Mouse (Mus musculus) CH12.LX (cell line): ENCODE data around the gene Lamtor2. TPM values are rescaled to one million over a fixed set of nuclear protein-coding genes. Genes with fewer than 3 reads are reported as not detected.

Experiments used
- DNase-seq: peaks from one replicate; pipeline ENCODE4 v3.0.0-alpha.2; 2013; ENCODE audit errors: extremely low read depth
- H3K27ac ChIP-seq: 2 replicates; pipeline ENCODE4 v1.5.1; 2012; ENCODE audit warnings: low read depth, mild to moderate bottlenecking, control low read depth, moderate library complexity; ENCODE audit not compliant: insufficient read depth
- H3K27me3 ChIP-seq: replicated peaks from 2 replicates; pipeline ENCODE3; 2012; ENCODE audit warnings: inconsistent platforms
- H3K36me3 ChIP-seq, 2 experiments: replicated peaks in 1 of 2; 2 replicates each; pipeline versions ENCODE3 to v1.6.1; 2012; ENCODE audit warnings: inconsistent platforms in 1 of 2, low read length in 1 of 2, mild to moderate bottlenecking in 1 of 2, mixed read lengths in 1 of 2, moderate library complexity in 1 of 2; ENCODE audit not compliant: control insufficient read depth in 1 of 2, insufficient read depth in 1 of 2
- H3K4me1 ChIP-seq, 2 experiments: 2 replicates each; pipeline ENCODE4 v1.6.1; 2012; ENCODE audit warnings: inconsistent platforms in 1 of 2, moderate library complexity in 1 of 2; ENCODE audit not compliant: insufficient read depth in 2 of 2, control insufficient read depth in 1 of 2
- H3K4me2 ChIP-seq: 2 replicates; pipeline ENCODE4 v1.6.1; 2012; ENCODE audit warnings: low read depth, mild to moderate bottlenecking, control low read depth; ENCODE audit not compliant: poor library complexity, insufficient read depth, severe bottlenecking
- H3K4me3 ChIP-seq, 3 experiments: fragments of 150-350 bp in 1 of 3; sonication (generic) in 1 of 3; replicated peaks in 1 of 3; 2 replicates each; pipeline versions ENCODE3 to v1.5.1; 2011 to 2012; ENCODE audit warnings: low read depth in 2 of 3, low read length in 2 of 3, mild to moderate bottlenecking in 2 of 3, moderate library complexity in 2 of 3, control low read depth in 1 of 3, improper control_type of control experiment in 1 of 3, inconsistent platforms in 1 of 3, mixed read lengths in 1 of 3; ENCODE audit not compliant: poor library complexity in 1 of 3
- H3K79me2 ChIP-seq: replicated peaks from 2 replicates; pipeline ENCODE4 v1.6.1; 2012; ENCODE audit warnings: mild to moderate bottlenecking, moderate library complexity; ENCODE audit not compliant: control insufficient read depth, poor library complexity, insufficient read depth, severe bottlenecking; ENCODE audit errors: extremely low read depth
- H3K9ac ChIP-seq: 2 replicates; pipeline ENCODE4 v1.6.1; 2012; ENCODE audit warnings: low read depth, mild to moderate bottlenecking, control low read depth, moderate library complexity; ENCODE audit not compliant: insufficient read depth
- H3K9me3 ChIP-seq: replicated peaks from 2 replicates; pipeline ENCODE3; 2012; ENCODE audit warnings: low read length, inconsistent platforms, mixed read lengths
- BHLHE40 ChIP-seq: IDR thresholded peaks from 2 replicates; pipeline ENCODE4 v1.6.1; 2011; ENCODE audit warnings: mild to moderate bottlenecking, low read depth, low read length, improper control_type of control experiment
- CHD1 ChIP-seq: IDR thresholded peaks from 2 replicates; pipeline ENCODE4 v1.6.1; 2012; ENCODE audit warnings: low read depth, low read length, improper control_type of control experiment, inconsistent platforms
- CHD2 ChIP-seq: IDR thresholded peaks from 2 replicates; pipeline ENCODE4 v1.6.1; 2011; ENCODE audit warnings: low read length, improper control_type of control experiment
- CTCF ChIP-seq, 2 experiments: IDR thresholded peaks in 1 of 2; conservative IDR thresholded peaks in 1 of 2; 2 replicates each; pipeline ENCODE4 v1.5.1; 2011 to 2012; ENCODE audit warnings: low read depth in 2 of 2, low read length in 2 of 2, improper control_type of control experiment in 1 of 2, inconsistent platforms in 1 of 2, mild to moderate bottlenecking in 1 of 2, moderate library complexity in 1 of 2
- E2F4 ChIP-seq: IDR thresholded peaks from 2 replicates; pipeline ENCODE4 v1.6.1; 2011; ENCODE audit warnings: low read depth, low read length, improper control_type of control experiment; ENCODE audit not compliant: insufficient replicate concordance
- ELF1 ChIP-seq: IDR thresholded peaks from 2 replicates; pipeline ENCODE4 v1.6.1; 2014; ENCODE audit warnings: low read depth, mild to moderate bottlenecking, inconsistent platforms, low read length, improper control_type of control experiment
- EP300 ChIP-seq: IDR thresholded peaks from 2 replicates; pipeline ENCODE4 v1.6.1; 2011; ENCODE audit warnings: low read length, improper control_type of control experiment
- ETS1 ChIP-seq: conservative IDR thresholded peaks from 2 replicates; pipeline ENCODE4 v1.6.1; 2012; ENCODE audit warnings: low read depth, mild to moderate bottlenecking, inconsistent platforms, low read length, improper control_type of control experiment, moderate library complexity
- GABPA ChIP-seq: IDR thresholded peaks from 2 replicates; pipeline ENCODE4 v1.6.1; 2012; ENCODE audit warnings: low read depth, low read length, improper control_type of control experiment, inconsistent platforms; ENCODE audit not compliant: insufficient replicate concordance
- HCFC1 ChIP-seq: IDR thresholded peaks from 2 replicates; pipeline ENCODE4 v1.6.1; 2012; ENCODE audit warnings: low read depth, mild to moderate bottlenecking, inconsistent platforms, low read length, improper control_type of control experiment
- IRF4 ChIP-seq: IDR thresholded peaks from 2 replicates; pipeline ENCODE4 v1.6.1; 2014; ENCODE audit warnings: low read depth, mild to moderate bottlenecking, inconsistent platforms, low read length, improper control_type of control experiment
- JUN ChIP-seq: IDR thresholded peaks from 2 replicates; pipeline ENCODE4 v1.6.1; 2011; ENCODE audit warnings: low read depth, mild to moderate bottlenecking, low read length, improper control_type of control experiment, moderate library complexity; ENCODE audit not compliant: insufficient read depth
- JUND ChIP-seq: conservative IDR thresholded peaks from 2 replicates; pipeline ENCODE4 v1.6.1; 2011; ENCODE audit warnings: low read depth, low read length, improper control_type of control experiment
- KAT2A ChIP-seq: IDR thresholded peaks from 2 replicates; pipeline ENCODE4 v1.6.1; 2012; ENCODE audit warnings: low read length, improper control_type of control experiment, inconsistent platforms; ENCODE audit not compliant: insufficient replicate concordance
- MAFK ChIP-seq: IDR thresholded peaks from 2 replicates; pipeline ENCODE4 v1.6.1; 2011; ENCODE audit warnings: low read length, improper control_type of control experiment; ENCODE audit not compliant: insufficient replicate concordance
- MAX ChIP-seq: IDR thresholded peaks from 2 replicates; pipeline ENCODE4 v1.6.1; 2011; ENCODE audit warnings: low read length, improper control_type of control experiment
- MAZ ChIP-seq: IDR thresholded peaks from 2 replicates; pipeline ENCODE4 v1.6.1; 2012; ENCODE audit warnings: low read depth, mild to moderate bottlenecking, inconsistent platforms, low read length, improper control_type of control experiment, moderate library complexity
- MEF2A ChIP-seq: IDR thresholded peaks from 2 replicates; pipeline ENCODE4 v1.6.1; 2014; ENCODE audit warnings: low read depth, mild to moderate bottlenecking, inconsistent platforms, low read length, improper control_type of control experiment, borderline replicate concordance
- MXI1 ChIP-seq: IDR thresholded peaks from 2 replicates; pipeline ENCODE4 v1.6.1; 2011; ENCODE audit warnings: mild to moderate bottlenecking, low read depth, low read length, improper control_type of control experiment
- MYC ChIP-seq: IDR thresholded peaks from 2 replicates; pipeline ENCODE4 v1.6.1; 2011; ENCODE audit warnings: low read depth, mild to moderate bottlenecking, improper control_type of control experiment, low read length
- NELFE ChIP-seq: IDR thresholded peaks from 2 replicates; pipeline ENCODE4 v1.6.1; 2011; ENCODE audit warnings: low read depth, low read length, improper control_type of control experiment
- NRF1 ChIP-seq: IDR thresholded peaks from 2 replicates; pipeline ENCODE4 v1.6.1; 2014; ENCODE audit warnings: low read depth, mild to moderate bottlenecking, inconsistent platforms, low read length, improper control_type of control experiment, moderate library complexity
- PAX5 ChIP-seq: IDR thresholded peaks from 2 replicates; pipeline ENCODE4 v1.6.1; 2012; ENCODE audit warnings: low read length, inconsistent platforms, mixed read lengths
- POLR2A ChIP-seq: IDR thresholded peaks from 2 replicates; pipeline ENCODE4 v1.6.1; 2011; ENCODE audit warnings: low read depth, mild to moderate bottlenecking, improper control_type of control experiment, low read length
- POLR2AphosphoS2 ChIP-seq: IDR thresholded peaks from 2 replicates; pipeline ENCODE4 v1.6.1; 2011; ENCODE audit warnings: low read depth, low read length, improper control_type of control experiment
- RAD21 ChIP-seq: IDR thresholded peaks from 2 replicates; pipeline ENCODE4 v1.6.1; 2011; ENCODE audit warnings: low read depth, mild to moderate bottlenecking, low read length, improper control_type of control experiment, moderate library complexity
- RCOR1 ChIP-seq: conservative IDR thresholded peaks from 2 replicates; pipeline ENCODE4 v1.6.1; 2012; ENCODE audit warnings: low read depth, mild to moderate bottlenecking, inconsistent platforms, low read length, improper control_type of control experiment
- SIN3A ChIP-seq: IDR thresholded peaks from 2 replicates; pipeline ENCODE4 v1.6.1; 2012; ENCODE audit warnings: low read length, improper control_type of control experiment, inconsistent platforms
- SMC3 ChIP-seq: IDR thresholded peaks from 2 replicates; pipeline ENCODE4 v1.6.1; 2011; ENCODE audit warnings: low read depth, low read length, improper control_type of control experiment
- TBP ChIP-seq: conservative IDR thresholded peaks from 2 replicates; pipeline ENCODE4 v1.6.1; 2011; ENCODE audit warnings: low read depth, low read length, improper control_type of control experiment
- TCF12 ChIP-seq: IDR thresholded peaks from 2 replicates; pipeline ENCODE4 v1.6.1; 2014; ENCODE audit warnings: low read depth, mild to moderate bottlenecking, inconsistent platforms, low read length, improper control_type of control experiment
- UBTF ChIP-seq: IDR thresholded peaks from 2 replicates; pipeline ENCODE4 v1.6.1; 2012; ENCODE audit warnings: low read depth, mild to moderate bottlenecking, inconsistent platforms, low read length, improper control_type of control experiment, moderate library complexity
- USF1 ChIP-seq: IDR thresholded peaks from 2 replicates; pipeline ENCODE4 v1.6.1; 2014; ENCODE audit warnings: low read depth, mild to moderate bottlenecking, inconsistent platforms, low read length, improper control_type of control experiment
- USF2 ChIP-seq: conservative IDR thresholded peaks from 2 replicates; pipeline ENCODE4 v1.6.1; 2011; ENCODE audit warnings: low read depth, low read length, improper control_type of control experiment
- ZC3H11A ChIP-seq: IDR thresholded peaks from 2 replicates; pipeline ENCODE4 v1.6.1; 2012; ENCODE audit warnings: low read depth, mild to moderate bottlenecking, inconsistent platforms, low read length, improper control_type of control experiment
- ZKSCAN1 ChIP-seq: IDR thresholded peaks from 2 replicates; pipeline ENCODE4 v1.6.1; 2012; ENCODE audit warnings: low read depth, inconsistent platforms, low read length, improper control_type of control experiment, borderline replicate concordance
- ZMIZ1 ChIP-seq: IDR thresholded peaks from 2 replicates; pipeline ENCODE4 v1.6.1; 2012; ENCODE audit warnings: low read depth, mild to moderate bottlenecking, inconsistent platforms, low read length, improper control_type of control experiment
- ZNF384 ChIP-seq: IDR thresholded peaks from 2 replicates; pipeline ENCODE4 v1.6.1; 2012; ENCODE audit warnings: low read depth, low read length, improper control_type of control experiment, inconsistent platforms
- dilution Hi-C: fragments of 300-500 bp; cut with MboI; formaldehyde crosslinking; loops from 2 replicates; pipeline ENCODE4 v1.14.3; 2020; ENCODE audit warnings: low sequenced_read_pairs; ENCODE audit not compliant: extremely low pct_unique_long_range_greater_than_20kb, extremely low pct_ligation_motif_present
- in situ Hi-C: fragments of 300-500 bp; cut with MboI; formaldehyde crosslinking; loops from 3 replicates; pipeline ENCODE4 v1.14.3; 2019; ENCODE audit warnings: low sequenced_read_pairs, low pct_ligation_motif_present, low pct_unique_long_range_greater_than_20kb, mixed read lengths
- polyA plus RNA-seq: library from polyadenylated mRNA; unstranded; fragments of >175 nt; gene quantifications from 2 replicates; pipeline ENCODE4 v1.2.1, GENCODE M21; 2012; ENCODE audit warnings: low read depth; ENCODE audit not compliant: insufficient read length
- total RNA-seq, 2 experiments: library from RNA; depleted of rRNA; stranded (reverse); fragments of 300-350 nt in 1 of 2; fragments of >200 nt in 1 of 2; gene quantifications; 2 replicates each; pipeline ENCODE4 v1.2.3; 2012 to 2014

The Lamtor2 gene
- total and polyA plus RNA-seq, 3 experiments, result 44.0 to 96.6 (median 56.0) TPM

DNA sequence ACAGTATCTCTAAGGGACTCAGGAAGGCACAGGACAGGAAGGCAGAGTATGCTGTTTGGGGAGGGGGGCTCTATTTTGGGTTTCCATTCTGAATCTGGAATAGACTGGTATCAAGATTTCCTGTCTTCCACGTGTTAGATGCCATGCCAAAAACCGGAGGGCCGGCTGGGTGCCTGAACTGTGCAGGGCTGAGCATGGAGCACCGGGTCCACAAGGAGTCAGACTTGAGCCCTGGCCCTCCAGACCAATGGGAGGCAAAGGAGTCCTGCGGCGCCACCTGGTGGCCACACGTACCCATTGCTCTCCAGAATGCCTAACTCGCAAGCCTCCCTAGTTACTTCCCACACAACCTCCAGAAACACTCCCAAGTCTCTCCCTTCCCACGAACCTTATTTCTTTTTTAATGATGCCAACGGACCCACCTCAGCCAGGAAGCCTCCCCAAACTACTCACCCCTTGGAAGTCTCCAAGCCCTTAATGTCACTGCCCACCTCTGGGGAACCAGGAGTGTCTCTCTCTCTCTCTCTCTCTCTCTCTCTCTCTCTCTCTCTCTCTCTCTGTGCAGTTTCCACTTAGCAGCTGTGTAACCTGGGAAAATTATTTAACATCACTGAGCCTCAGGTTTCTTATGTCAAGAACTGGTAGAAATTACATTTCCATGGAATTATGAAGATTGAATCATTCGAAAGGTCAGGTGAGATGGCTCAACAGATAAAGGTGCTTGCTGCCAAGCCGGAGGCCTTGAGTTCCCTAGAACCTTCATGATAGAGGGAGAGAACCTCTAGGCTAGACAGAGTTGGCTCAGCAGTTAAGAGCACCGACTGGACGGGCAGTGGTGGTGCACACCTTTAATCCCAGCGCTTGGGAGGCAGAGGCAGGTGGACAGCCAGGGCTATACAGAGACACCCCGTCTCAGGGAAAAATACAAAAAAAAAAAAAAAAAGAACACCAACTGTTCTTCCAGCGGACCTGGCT, 26.4 kb downstream of the Lamtor2 start:
- TF ChIP-seq USF2 (no peak), MAFK (no peak), BHLHE40 (no peak), MEF2A (no peak), E2F4 (no peak), GABPA (no peak), RAD21 (peak; percentile 92), JUN (no peak), MAX (peak; percentile 77), MYC (peak; percentile 67; the same call in 1 of the 2 replicates), CHD2 (no peak), JUND (no peak), POLR2A (0 out of 2 replicates have a peak, but pooled peaks have one; percentile 29), ZC3H11A (peak; percentile 90), CTCF (conservative IDR thresholded peaks at IDR 0.05 in 1 of 2, IDR thresholded peaks at IDR 0.05 in 1 of 2; ENCODE audit: low read depth in 2 of 2, low read length in 2 of 2) (peak; percentile 77 to 99), UBTF (no peak), NELFE (peak; percentile 82; the same call in 1 of the 2 replicates), ELF1 (peak; percentile 29; the same call in 1 of the 2 replicates), EP300 (no peak), ETS1 (no peak), ZNF384 (no peak), PAX5 (no peak), RCOR1 (no peak), IRF4 (0 out of 2 replicates have a peak, but pooled peaks have one; percentile 39), MXI1 (peak; percentile 78; the same call in 1 of the 2 replicates), USF1 (no peak), ZKSCAN1 (no peak), CHD1 (no peak), TBP (no peak), SMC3 (peak; percentile 98), KAT2A (no peak), MAZ (no peak), POLR2AphosphoS2 (no peak), SIN3A (0 out of 2 replicates have a peak, but pooled peaks have one; percentile 67), ZMIZ1 (no peak), HCFC1 (peak; percentile 49; the same call in 1 of the 2 replicates), NRF1 (peak; percentile 41; the same call in 1 of the 2 replicates), TCF12 (peak; percentile 54; the same call in 1 of the 2 replicates)
- Histone ChIP-seq H3K27ac (no peak overlapping the region), H3K9me3 (no peaks in the 10 kb centered on the region), H3K27me3 (no peaks in the 10 kb centered on the region), H3K9ac (no peak overlapping the region), H3K4me2 (no peak overlapping the region), H3K36me3 (peaks cover 9 to 41% of the 10 kb centered on the region in 2 experiments), H3K4me3 (no peak overlapping the region), H3K79me2 (no peaks in the 10 kb centered on the region), H3K4me1 (peaks cover 22 to 44% of the 10 kb centered on the region in 2 experiments)
- dilution Hi-C loops (no loop called here), in situ Hi-C loops (no loop called here)
- DNase-seq, result peak; percentile 91
